Mouse (Mus musculus): ENCODE measurements at regions not wholly inside any gene's neighbourhood (a gene's known extent, or its start where the extent isn't known, plus 50 kb on each side); places are given as distances from the start of the nearest gene placed in this dataset.

- TF ChIP-seq CTCF (IDR thresholded peaks at IDR 0.05; ENCODE audit: control insufficient read depth, insufficient read depth, insufficient read length), result no peak
- TF ChIP-seq MYOD1 (IDR thresholded peaks at IDR 0.05; ENCODE audit: control insufficient read depth, insufficient read length, low read depth), result no peak
- no peak for TF ChIP-seq MYOG (IDR thresholded peaks at IDR 0.05; ENCODE audit: control insufficient read depth, extremely low read depth, insufficient read length)
- no peak for TF ChIP-seq CEBPB (IDR thresholded peaks at IDR 0.05; ENCODE audit: low read depth)
- no peak for TF ChIP-seq USF1 (IDR thresholded peaks at IDR 0.05; ENCODE audit: low read depth)
- TF ChIP-seq MAX (IDR thresholded peaks at IDR 0.05), result no peak
These were observed 120.5 kb upstream of the Hand2 start for GRCm38 (mm10) chr8:57200280-57200679.
